Mouse (Mus musculus) CD4-positive, CD25-positive, alpha-beta regulatory T cell, adult 4 months (primary cell): ENCODE results near the gene Mmachc. TPM values are rescaled to one million over a fixed set of nuclear protein-coding genes. Genes with fewer than 3 reads are reported as not detected.
"Not testable (repeated sequence)": the region's sequence is repeated elsewhere in the genome, so short reads cannot be mapped to it uniquely, and the experiment has no call there.

Source experiments
- ATAC-seq: one replicate; pipeline ENCODE4 v1.8.0; 2017
- polyA plus RNA-seq, 2 experiments: library from polyadenylated mRNA; unstranded; fragments of 100-300 nt; shearing (Covaris generic); gene quantifications; one replicate each; pipeline ENCODE4 v1.2.1; 2017

The Mmachc gene
- polyA plus RNA-seq, 2 experiments from 2014 or later = 3.4 to 9.2 TPM

DNA sequence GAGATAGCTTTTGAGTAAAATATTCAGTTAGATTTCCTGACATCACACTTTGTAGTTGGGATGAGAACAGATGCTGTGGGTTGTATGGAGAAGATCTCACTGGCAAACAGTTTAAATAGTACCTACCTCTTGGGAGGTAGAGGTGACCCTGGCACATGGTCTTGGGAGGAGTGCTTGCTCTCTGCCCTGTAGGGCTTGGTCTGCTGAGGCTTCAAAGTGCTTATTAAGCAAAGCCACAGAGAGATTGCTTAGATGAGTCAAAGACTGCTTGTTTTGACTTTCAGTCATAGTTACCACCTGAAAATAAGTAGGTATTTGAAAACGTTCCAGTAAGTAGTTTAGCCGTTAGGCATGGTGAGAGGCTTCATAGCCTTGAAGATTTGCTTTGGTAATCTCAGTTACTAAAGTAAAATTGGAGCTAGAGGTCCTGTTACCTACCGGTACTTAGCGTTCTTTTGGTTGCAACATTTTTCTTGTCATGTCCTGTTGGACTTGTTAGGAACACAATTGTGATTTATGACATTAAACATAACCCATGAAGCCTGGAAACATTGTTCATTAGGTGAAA, 18.8 kb downstream of the Mmachc start:
- no peak for ATAC-seq

DNA sequence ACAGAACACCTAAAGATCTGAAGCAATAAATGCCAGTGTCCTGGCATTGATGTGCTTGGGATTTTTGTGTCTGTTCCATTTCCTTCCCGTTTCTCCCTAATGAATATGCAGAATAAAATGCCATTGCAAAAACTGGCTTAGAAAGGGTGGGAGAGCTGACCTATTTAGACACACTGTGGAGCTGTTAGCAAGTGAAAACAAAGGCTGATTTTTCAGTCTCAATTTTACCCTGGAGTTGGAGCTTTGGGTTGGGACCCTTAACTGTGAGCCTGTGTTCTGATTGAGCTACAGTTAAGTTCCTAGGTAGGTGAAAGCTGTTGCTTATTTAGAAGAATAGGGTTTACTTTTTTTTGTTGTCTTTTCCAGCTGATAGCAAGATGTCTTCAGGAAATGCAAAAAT, 21.2 kb downstream of the Mmachc start:
- no peak for ATAC-seq

- ATAC-seq = peak; percentile 88
Measured at GRCm38 (mm10) chr4:116685402-116686061, 22.7 kb downstream of the Mmachc start, which contains the start of gene Prdx1. Prdx1 (plus strand) TSS chr4:116685544.

DNA sequence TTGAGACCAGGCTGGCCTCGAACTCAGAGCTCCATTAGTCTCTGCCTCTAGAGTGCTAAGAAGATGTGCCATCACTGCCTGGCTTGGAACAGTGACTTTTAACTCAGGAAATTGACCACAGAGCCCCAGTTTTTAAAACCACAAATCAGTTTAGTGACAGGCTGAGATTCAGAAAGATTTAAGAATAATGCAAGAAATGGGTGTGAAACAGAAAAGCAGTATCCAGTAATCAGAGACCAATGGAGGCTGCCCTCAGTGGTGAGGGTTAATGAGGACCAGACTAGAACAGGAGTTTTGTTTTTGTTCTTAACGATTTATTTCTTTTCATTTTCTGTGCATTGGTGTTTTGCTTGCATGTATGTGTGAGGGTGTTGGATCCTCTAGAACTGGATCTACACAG, 23.5 kb downstream of the Mmachc start:
- ATAC-seq = no peak

DNA sequence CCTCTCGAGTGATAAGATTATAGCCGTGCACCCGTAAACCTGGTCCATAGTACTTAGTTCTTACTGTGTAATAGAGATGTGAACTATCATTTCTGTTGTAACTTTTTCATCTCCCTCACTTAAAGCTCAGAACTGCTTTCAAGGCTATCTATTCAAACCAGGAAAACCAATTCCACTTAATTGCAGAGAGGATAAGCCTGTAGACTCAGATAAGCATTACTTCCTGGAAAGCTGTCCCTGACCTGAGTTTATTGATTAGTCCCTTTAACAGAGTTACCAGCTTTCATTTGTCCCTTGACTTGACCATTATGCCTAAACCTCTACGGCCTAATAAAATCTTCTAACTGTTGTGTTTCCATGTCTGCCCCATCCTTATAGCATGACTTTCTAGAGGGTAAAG, 24.2 kb downstream of the Mmachc start:
- ATAC-seq = no peak

GRCm38 (mm10) chr4:116680521-116680920, 27.7 kb downstream of the Mmachc start:
- not testable (repeated sequence) for ATAC-seq

DNA sequence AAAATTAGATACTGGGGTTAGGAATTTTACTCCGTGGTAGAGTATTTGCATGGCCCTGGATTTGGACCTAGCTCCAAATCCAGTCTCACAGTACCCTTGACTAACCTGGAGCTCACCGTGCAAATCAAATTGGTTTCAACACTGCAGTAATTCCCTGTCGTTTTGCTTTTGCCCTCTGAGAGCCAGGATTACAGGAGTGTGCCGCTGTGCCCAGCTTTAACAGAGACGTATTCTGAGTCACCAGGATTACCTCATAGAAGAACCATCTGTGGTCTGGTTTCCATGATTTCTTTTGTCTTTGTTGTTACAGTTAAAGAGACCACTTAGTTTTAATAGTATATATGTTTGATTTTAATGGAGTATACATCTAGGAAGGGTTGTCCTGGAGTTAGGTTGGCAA, 29.1 kb downstream of the Mmachc start:
- ATAC-seq = no peak

GRCm38 (mm10) chr4:116677808-116678207, 30.4 kb downstream of the Mmachc start:
- ATAC-seq = no peak

GRCm38 (mm10) chr4:116676027-116676426, 32.2 kb downstream of the Mmachc start:
- ATAC-seq = peak; percentile 26

DNA sequence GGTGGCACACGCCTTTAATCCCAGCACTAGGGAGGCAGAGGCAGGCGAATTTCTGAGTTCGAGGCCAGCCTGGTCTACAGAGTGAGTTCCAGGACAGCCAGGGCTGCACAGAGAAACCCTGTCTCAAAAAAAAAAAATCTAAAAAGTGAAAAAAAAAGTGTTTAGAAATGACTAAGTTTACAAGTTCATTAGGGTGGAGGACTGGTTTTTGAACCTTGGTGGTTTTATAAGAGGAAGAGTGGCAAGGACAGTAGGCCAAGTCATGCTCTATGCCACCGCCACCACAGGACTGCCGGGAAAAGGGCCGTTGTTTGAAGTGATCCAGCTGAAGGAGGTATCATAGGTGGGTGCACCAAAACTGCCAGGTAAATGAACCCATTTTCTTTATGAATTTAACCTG, 33.4 kb downstream of the Mmachc start:
- not testable (repeated sequence) for ATAC-seq

DNA sequence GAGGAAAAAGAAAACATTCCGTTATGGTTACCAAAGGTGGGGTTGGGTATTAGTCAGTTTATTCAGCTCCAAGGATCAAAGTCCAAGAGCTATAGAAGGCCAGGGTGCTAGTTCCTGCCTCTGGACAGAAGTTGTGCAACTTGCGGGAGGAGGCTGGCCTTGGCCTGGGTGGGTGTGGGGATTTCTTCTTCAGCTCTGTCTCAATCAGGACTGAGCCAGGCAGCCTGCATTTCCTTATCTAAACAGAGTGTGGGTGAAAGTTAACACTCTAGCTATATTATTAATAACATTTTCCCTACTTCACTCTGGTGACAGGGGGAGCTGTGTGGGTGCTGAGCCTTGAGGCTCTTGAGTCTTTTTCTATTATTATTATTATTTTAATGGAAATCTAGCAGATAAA, 35.4 kb downstream of the Mmachc start:
- no peak for ATAC-seq

DNA sequence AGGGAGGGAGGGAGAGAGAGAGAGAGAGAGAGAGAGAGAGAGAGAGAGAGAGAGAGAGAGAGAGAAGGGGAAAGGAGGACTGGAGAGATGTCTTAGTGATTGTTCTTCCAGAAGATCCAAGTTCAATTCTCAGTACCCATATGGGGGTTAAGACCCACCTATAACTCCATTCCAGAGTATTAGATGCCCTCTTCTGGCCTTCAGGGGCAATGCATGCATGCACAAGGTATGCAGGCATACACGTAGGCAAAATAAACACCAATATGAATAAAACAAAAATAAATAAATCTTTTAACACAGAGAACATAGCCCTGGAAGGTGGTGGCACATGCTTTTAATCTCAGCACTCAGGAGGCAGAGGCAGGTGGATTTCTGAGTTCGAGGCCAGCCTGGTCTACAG, 38.9 kb downstream of the Mmachc start:
- no peak for ATAC-seq

GRCm38 (mm10) chr4:116668145-116668544, 40.1 kb downstream of the Mmachc start:
- no peak for ATAC-seq

GRCm38 (mm10) chr4:116666625-116667024, 41.6 kb downstream of the Mmachc start:
- ATAC-seq = no peak

DNA sequence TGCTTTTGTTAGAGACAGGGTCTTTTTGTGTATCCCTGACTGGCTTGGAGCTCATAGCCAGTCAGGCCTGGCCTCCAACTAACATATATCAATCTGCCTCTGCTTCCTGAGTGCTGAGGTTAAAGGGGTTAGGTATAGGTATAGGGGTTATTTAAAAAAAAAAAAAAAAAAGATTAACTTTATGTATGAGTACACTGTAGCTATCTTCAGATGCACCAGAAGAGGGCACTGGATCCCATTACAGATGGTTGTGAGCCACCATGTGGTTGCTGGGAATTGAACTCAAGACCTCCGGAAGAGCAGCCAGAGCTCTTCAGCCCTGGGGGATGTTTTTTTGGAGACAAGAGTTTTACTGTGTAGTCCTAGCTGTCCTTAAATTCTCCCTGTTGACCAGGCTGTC, 46.2 kb downstream of the Mmachc start:
- ATAC-seq = no peak

- ATAC-seq = no peak
Measured at GRCm38 (mm10) chr4:116660829-116661228, 47.4 kb downstream of the Mmachc start.

- not testable (repeated sequence) for ATAC-seq
Measured at GRCm38 (mm10) chr4:116659916-116660315, 48.3 kb downstream of the Mmachc start.

DNA sequence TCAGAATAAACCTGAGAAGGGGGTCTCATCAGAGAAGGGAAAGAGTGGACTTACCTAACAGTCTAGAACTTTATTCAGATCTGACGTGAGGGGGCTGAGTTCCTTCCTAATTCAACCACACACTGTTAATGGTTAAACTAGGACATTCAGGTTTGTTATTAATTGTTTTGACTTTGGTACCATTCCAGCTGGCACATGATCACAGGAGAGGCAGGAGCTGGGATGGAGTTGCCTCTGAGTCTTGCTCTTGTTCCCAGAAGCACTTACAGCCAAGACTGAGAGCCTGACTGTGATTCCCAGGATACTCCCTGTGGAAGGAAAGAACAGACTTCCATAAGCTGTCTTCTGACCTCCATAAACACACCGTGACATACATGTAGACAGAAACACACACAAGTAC, 48.7 kb downstream of the Mmachc start:
- ATAC-seq = no peak

DNA sequence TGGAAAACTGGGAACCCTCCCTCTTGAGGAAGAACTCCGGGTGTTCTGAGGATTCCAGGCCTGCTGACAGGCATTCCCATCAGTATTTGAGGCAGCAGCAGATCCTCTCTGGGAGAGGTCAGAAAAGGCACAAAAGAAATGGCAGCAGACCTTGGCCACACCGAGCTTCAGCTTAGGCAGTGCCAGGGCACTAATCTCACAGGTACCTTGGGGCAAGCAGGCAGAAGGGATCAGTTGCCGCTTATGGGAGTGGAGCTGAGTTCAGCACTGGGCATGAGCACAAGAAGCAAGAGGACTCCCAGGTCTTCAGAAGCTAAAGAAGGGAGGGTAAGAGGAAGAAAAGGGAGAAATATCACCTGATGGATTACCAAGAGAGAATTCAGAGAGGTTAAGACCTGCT, 50.2 kb downstream of the Mmachc start:
- no peak for ATAC-seq

DNA sequence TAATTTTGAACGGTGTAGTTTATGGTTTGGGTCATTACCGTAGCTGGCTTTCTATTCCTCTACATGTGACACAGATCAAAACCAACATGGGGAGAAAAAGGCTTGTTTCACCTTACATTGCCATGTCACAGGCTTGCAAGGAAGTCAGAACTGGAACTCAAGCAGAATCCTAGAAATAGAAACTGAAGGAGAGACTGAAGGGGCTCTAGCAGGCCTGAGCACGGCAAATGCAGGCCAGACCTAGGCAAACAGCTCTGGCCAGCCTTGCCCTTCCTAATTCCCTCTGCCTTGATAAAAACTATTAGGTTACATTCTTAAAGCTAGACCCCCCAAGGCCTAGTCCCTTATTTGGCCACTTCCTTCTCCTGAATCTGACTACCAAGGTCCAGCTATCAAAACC, 52.5 kb downstream of the Mmachc start:
- no peak for ATAC-seq

- ATAC-seq = no peak
Measured at GRCm38 (mm10) chr4:116655100-116655499, 53.1 kb downstream of the Mmachc start.

- no peak for ATAC-seq
Measured at GRCm38 (mm10) chr4:116653228-116653627, 55.0 kb downstream of the Mmachc start.
